8 mouse cellular contexts compared by ENCODE assay signal in genomic region chr10:52758589-52758988, GRCm38 (mm10).
DNase-seq lines count a peak whose midpoint lies in the region; ATAC-seq and TF ChIP-seq lines count a peak whose summit lies in the region.

No protein-coding gene starts in this region.

- TF ChIP-seq POLR2A in thymus, adult 2 months (IDR thresholded peaks at IDR 0.05; ENCODE audit: control insufficient read depth, extremely low read depth, insufficient read depth, low read length, poor library complexity), result no peak

- 41% methylated on average over 4 of the region's 4 CpGs for WGBS in hindbrain, embryonic 12.5 days
- WGBS in hindbrain, embryonic 13.5 days, result 40% methylated on average over 4 of the region's 4 CpGs
- WGBS in neural tube, embryonic 12.5 days, result 40% methylated on average over 4 of the region's 4 CpGs
- WGBS in forebrain, embryonic 12.5 days, result 38% methylated on average over 4 of the region's 4 CpGs
- 35% methylated on average over 4 of the region's 4 CpGs for WGBS in thymus, adult 2 months

- TF ChIP-seq CTCF in thymus, adult 2 months (IDR thresholded peaks at IDR 0.05; ENCODE audit: borderline replicate concordance, control insufficient read depth, extremely low read depth, insufficient read depth, low read length, poor library complexity), result no peak

- no peaks in the 10 kb centered on the region for H3K4me1 ChIP-seq in hindbrain, embryonic 12.5 days
- 0 out of 2 replicates have a peak, but pooled peaks cover 3% of the 10 kb centered on the region for H3K4me1 ChIP-seq in hindbrain, embryonic 13.5 days (replicated peaks)
- H3K4me1 ChIP-seq in neural tube, embryonic 12.5 days, result no peaks in the 10 kb centered on the region
- H3K4me1 ChIP-seq in forebrain, embryonic 12.5 days, result 0 out of 2 replicates have a peak, but pooled peaks cover 7% of the 10 kb centered on the region
- no peaks in the 10 kb centered on the region for H3K4me1 ChIP-seq in thymus, adult 2 months (replicated peaks; ENCODE audit: control insufficient read depth, insufficient read depth, low read length)

- no peaks in the 10 kb centered on the region for H3K9me3 ChIP-seq in hindbrain, embryonic 12.5 days (replicated peaks)
- H3K9me3 ChIP-seq in hindbrain, embryonic 13.5 days, result no peaks in the 10 kb centered on the region
- no peaks in the 10 kb centered on the region for H3K9me3 ChIP-seq in neural tube, embryonic 12.5 days
- H3K9me3 ChIP-seq in forebrain, embryonic 12.5 days, result no peaks in the 10 kb centered on the region

- no peak overlapping the region for H3K4me3 ChIP-seq in hindbrain, embryonic 12.5 days
- no peak overlapping the region for H3K4me3 ChIP-seq in hindbrain, embryonic 13.5 days
- no peak overlapping the region for H3K4me3 ChIP-seq in neural tube, embryonic 12.5 days
- no peak overlapping the region for H3K4me3 ChIP-seq in forebrain, embryonic 12.5 days (replicated peaks)
- no peak overlapping the region for H3K4me3 ChIP-seq in thymus, adult 2 months (ENCODE audit: control insufficient read depth, insufficient read depth, low read length)

- H3K36me3 ChIP-seq in hindbrain, embryonic 12.5 days, result no peaks in the 10 kb centered on the region
- no peaks in the 10 kb centered on the region for H3K36me3 ChIP-seq in hindbrain, embryonic 13.5 days
- H3K36me3 ChIP-seq in neural tube, embryonic 12.5 days, result no peaks in the 10 kb centered on the region
- H3K36me3 ChIP-seq in forebrain, embryonic 12.5 days (replicated peaks), result no peaks in the 10 kb centered on the region
- H3K36me3 ChIP-seq in thymus, adult 2 months (ENCODE audit: control insufficient read depth, insufficient read depth, low read length), result no peaks in the 10 kb centered on the region

- no peak overlapping the region for H3K27ac ChIP-seq in hindbrain, embryonic 12.5 days
- no peak overlapping the region for H3K27ac ChIP-seq in hindbrain, embryonic 13.5 days
- H3K27ac ChIP-seq in neural tube, embryonic 12.5 days, result no peak overlapping the region
- H3K27ac ChIP-seq in forebrain, embryonic 12.5 days, result no peak overlapping the region
- no peak overlapping the region for H3K27ac ChIP-seq in thymus, adult 2 months (ENCODE audit: control insufficient read depth, insufficient read depth, low read length)

- no peak overlapping the region for H3K4me2 ChIP-seq in hindbrain, embryonic 12.5 days (replicated peaks)
- no peak overlapping the region for H3K4me2 ChIP-seq in hindbrain, embryonic 13.5 days
- no peak overlapping the region for H3K4me2 ChIP-seq in neural tube, embryonic 12.5 days (replicated peaks)
- no peak overlapping the region for H3K4me2 ChIP-seq in forebrain, embryonic 12.5 days

- H3K27me3 ChIP-seq in hindbrain, embryonic 12.5 days, result no peaks in the 10 kb centered on the region
- H3K27me3 ChIP-seq in hindbrain, embryonic 13.5 days, result no peaks in the 10 kb centered on the region
- no peaks in the 10 kb centered on the region for H3K27me3 ChIP-seq in neural tube, embryonic 12.5 days (replicated peaks)
- no peaks in the 10 kb centered on the region for H3K27me3 ChIP-seq in forebrain, embryonic 12.5 days
- H3K27me3 ChIP-seq in thymus, adult 2 months (ENCODE audit: control insufficient read depth, insufficient read depth, low read length), result no peaks in the 10 kb centered on the region

- H3K9ac ChIP-seq in hindbrain, embryonic 12.5 days, result no peak overlapping the region
- no peak overlapping the region for H3K9ac ChIP-seq in hindbrain, embryonic 13.5 days
- H3K9ac ChIP-seq in neural tube, embryonic 12.5 days, result no peak overlapping the region
- H3K9ac ChIP-seq in forebrain, embryonic 12.5 days, result no peak overlapping the region

- peak; percentile 40; the same call in 1 of the 2 replicates for ATAC-seq in hindbrain, embryonic 12.5 days (ENCODE audit: low FRiP score)
- no peak for ATAC-seq in hindbrain, embryonic 13.5 days (ENCODE audit: low FRiP score)
- ATAC-seq in neural tube, embryonic 12.5 days (ENCODE audit: low FRiP score, low read depth), result 0 out of 2 replicates have a peak, but pooled peaks have one; percentile 53
- peak; percentile 71; the same call in 1 of the 2 replicates for ATAC-seq in forebrain, embryonic 12.5 days (ENCODE audit: low FRiP score)

- no peak for DNase-seq in neural tube, embryonic 10.5 days (ENCODE audit: extremely low spot score, low spot score)
- no peak for DNase-seq in spleen, postnatal 14 days (ENCODE audit: low spot score in 2 of 2)
- no peak for DNase-seq in thymus, adult 2 months
- DNase-seq in MN1 (ENCODE audit: low spot score), result no peak
